Mouse (Mus musculus) right cerebral cortex, postnatal 14 days (tissue): ENCODE data around the gene Bfsp2.

Experiments used
- DNase-seq: peaks from one replicate; pipeline ENCODE4 v3.0.0; 2022

Gene Bfsp2

DNA sequence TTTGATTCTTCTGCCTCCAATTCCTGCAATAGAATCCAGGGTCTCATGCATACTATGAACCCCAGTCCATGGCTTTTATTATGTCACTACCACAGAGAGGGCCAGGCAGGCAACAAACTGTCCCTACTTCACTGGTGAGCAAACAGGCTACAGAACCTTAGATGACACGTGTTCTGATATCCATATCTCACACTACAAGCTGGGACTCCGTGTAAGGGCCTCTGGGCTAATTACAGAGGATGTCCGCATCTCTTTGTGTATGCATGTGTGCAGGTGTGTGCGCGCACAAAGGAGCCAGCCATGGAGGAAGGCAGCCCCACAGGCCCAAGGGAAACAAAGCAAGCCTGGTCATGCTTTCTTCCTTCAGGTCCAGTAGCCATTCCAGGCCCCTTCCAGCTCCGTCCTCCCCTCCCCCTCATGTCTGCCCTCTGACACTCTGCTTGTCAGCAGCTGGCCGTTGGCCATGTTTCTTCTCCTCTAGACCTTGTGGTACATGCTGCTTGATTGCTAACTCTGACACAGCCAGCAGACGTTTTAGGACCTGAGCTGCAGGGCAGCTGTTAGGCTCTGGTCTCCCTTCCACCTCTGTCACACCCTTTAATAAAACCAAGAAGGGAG is 492 bp upstream of the Bfsp2 start:
- DNase-seq, result no peak

DNA sequence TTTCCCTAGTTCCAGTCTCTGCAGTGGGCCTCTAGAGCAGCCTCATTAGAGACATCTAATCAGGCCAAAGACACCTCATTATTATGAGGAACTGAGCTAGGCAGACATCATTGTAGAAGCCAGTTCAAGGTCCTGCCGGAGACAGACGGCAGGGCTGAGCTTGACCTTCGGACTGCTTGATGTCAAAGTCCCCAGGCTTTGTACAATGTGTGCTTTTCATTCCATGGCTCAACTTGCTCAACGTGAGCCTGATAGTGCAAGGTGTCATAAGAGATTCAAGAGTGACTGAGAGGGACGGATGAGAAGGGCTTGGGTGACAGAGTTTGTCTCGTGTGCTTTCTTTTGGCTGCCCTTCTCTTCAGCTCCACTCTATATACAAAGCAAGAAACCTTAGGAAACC is 4.8 kb downstream of the Bfsp2 start:
- DNase-seq, result no peak

DNA sequence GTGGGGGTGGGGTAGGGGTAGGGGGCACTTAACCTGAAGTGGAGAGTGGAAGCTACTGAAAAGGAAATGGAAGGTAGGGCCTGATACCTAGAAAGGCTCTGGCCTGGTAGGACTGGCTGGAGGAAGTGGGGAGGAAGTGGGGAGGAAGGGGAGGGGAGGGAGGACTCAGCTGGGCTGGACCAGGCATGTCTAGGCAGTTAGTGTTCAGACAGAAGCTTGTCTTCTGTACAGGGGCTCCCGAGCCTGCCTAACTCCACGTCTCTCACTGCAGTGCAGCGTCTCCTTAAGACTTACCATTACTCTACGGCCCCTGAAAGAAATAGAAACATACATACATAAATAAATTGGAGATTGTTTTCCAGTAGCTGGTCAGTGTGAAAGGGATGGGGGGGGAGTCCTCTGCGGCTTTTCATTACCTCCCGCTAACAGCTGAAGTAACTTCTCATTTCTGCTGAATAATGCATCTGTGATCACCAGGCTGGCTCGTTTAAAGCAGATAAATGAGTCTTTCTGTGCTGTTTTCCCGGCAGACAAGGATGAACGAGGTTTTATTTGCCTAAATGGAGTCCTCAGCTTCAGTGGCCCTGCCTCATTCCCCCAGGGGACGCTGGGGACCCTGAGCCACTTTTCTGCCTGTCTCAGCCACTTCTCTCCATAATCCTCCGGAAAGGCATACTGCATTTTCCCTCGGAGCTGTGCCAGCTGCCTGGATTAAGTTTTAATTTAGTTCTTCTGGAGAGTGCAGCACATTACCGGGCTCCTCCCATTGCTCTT is 6.1 kb downstream of the Bfsp2 start:
- DNase-seq, result no peak

DNA sequence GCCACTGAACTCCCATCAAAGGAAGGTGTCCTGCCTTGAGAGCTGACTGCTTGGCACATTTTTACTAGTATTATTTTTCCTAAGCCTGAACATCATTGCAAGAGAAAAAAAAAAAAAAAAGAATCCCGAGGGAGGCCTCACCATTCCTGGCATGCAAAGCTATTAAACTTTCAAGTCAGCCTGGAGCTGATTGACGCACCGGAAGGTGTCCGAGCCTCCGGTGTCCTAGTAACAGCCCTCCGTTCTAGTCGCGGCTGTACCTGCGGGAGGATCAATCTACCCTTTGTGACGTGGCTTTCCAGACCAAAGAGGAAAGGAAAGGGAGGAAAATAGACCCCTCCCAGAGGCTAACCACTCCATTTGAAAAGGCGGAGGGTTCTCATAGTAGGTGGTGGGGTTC is 8.4 kb downstream of the Bfsp2 start:
- no peak for DNase-seq

DNA sequence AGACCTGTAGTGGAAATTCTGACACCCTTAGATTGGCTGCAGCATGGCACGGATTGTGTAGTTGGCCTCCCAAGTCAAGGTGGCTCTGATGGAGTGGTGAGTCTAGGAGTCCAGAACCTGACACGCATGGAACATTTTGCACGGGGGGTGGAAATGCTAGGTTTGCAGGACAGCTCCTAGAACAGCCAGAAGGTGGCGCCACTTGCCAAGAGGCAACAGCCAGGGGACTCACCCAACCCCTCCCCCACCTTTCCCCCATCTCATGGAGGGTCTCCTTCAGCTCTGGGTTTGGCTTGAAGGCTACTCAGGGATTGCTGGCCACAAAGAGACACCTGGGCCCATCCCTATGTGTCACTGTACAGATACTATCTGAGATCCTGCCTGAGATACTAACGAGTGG is 10.7 kb downstream of the Bfsp2 start:
- DNase-seq, result peak; percentile 55

DNA sequence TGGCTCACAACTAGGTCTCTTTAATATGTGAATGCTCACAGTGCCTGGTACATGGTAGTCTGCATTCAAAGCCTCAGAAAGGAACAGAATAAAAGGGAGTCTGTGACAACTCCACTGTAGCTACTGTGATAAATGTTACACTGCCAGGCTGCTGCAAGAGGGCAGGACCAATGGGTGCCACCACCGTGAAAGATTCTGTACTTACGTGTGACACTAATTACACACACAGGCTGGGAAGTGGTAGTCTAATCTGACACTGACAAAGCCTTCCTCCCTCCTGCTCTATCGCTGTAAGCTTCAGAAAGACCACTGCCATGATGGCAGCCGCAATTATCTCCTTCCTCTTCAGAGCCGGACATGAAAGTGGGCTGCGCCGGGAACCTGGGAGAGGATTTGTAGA is 11.3 kb downstream of the Bfsp2 start:
- no peak for DNase-seq

DNA sequence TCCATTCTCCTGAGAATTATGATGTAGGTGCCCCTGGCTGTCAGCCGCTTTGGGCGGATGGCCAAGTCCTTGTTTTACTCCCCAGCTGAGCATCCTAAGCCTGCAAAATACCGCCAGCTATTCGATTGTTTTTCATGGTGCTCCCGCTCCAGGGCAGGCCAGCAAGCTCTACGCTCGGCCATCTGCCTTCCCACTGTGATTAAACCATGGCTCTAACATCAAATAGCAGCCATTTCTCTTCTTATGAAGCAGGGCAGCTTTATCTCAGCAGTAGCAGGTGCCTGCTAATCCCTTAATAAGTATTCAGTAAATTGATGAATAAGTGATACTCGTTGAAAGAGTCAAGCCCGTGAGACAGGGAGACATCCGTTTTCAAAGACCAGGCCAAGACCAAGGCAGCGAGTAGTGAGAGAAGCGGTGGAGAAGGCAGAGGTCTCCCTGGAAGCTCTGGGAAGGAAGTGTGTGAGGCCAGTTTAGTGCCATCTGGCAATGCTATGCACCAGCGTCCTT is 14.5 kb downstream of the Bfsp2 start:
- no peak for DNase-seq

DNA sequence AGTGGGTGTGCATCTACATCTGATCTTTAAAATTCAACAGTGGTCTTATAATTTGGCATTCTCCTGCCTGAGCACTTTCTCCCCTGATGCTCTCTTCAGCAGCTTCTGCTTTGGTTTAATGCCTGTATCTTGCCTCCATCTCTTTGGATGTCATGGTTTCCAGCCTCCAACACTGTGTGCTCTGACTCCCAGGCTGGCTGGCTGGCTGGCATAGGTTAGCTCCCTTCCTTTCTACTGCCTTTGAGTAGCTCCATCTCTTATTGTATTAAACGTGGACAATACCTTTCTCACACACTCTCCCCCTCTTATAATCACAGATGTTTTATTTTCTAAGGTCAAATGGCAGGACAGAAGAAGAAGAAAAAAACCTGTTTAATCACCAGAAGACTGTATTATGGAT is 14.9 kb downstream of the Bfsp2 start:
- DNase-seq, result no peak

DNA sequence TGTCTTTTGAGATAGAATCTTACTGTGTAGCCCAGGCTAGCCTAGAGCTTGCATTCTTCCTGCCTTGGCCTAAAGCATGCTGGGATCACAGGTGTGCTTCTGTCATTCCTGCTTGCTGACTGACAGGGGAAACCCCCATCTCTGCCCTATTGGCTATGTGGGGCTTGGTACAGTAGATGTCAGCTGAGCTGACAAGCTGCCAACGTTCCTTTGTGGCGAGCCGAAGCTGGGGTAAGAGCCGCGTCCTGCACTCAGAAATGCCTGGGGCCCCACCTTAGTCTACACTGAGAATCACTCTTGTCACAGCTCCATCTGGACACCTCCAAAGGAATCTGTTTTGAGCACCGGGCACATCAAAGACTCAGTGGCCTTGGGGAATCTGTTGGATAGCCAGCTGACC is 16.4 kb downstream of the Bfsp2 start:
- no peak for DNase-seq

DNA sequence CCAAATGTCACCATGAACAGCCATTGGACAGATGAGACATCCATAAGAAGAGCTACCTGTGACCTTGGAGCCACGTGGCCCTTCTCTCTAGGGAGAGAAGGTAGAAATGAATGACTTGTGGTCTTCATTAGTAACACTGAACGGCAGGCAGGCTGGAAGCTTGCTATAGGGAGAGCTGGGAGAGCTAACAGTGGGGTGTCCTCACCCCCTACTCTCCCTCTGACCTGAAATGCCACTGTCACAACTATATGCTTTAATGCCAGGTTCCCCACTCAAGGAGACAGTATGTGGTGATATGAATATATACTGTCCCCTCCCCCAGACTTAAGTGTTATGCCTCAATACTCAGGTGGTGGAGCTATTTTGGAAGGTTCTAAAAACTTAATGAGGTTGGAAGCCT is 20.4 kb downstream of the Bfsp2 start:
- no peak for DNase-seq

DNA sequence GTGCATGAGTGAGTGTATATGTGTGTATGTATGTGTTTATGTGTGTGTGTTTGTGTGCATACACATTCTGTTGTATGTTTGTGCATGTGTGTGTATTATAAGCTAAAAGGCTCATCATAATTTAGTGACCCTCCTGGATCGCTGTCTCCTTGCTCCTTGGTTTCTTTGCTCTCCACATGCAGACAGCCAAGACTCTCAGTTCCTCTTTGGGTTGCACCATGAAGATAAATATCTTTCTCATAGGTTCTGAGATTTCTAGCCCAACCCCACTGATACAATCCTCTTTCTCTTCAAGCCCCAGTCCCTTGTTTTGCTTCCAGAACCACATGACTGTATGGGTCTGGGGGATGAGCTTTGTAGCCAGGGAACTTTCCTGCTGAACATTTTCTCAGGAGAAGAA is 20.9 kb downstream of the Bfsp2 start:
- DNase-seq, result no peak

DNA sequence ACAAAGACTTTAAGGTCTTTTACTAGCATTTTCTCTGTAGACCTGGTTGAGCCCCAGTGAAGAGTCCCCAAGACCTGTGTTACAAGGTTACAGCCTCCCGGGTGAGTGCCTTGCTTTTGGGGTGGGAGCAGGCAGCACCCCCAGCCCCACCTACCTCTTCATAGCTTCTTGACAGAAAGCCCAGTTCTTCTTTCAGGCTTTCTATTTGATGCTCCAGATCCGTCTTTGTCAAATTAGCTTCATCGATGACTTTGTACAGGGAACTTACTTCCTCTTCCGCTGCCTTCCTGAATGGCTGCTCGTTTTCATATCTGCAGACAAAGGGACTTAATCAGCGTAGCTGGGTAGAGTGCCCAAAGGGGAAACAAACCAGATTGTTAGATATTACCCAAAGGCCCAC is 30.6 kb downstream of the Bfsp2 start:
- no peak for DNase-seq

DNA sequence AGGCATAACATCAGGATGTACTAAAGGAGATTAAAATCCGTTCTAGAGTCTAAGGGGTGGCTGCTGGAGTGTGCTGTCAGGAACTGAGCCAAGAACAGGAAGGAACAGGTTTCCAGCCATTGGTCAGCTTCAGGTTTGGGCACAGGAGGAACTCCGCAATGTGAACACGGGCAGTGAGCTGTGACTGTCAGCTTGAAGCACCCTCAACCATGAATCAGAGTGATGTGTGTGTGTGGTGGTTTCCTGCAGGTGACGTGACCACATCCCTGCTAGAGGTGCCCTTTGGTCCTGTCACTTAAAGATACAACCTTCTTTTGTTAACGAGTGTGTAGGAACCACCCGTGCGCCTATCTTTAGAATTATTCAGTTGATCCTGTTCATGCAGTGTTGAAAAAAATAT is 31.1 kb downstream of the Bfsp2 start:
- no peak for DNase-seq

DNA sequence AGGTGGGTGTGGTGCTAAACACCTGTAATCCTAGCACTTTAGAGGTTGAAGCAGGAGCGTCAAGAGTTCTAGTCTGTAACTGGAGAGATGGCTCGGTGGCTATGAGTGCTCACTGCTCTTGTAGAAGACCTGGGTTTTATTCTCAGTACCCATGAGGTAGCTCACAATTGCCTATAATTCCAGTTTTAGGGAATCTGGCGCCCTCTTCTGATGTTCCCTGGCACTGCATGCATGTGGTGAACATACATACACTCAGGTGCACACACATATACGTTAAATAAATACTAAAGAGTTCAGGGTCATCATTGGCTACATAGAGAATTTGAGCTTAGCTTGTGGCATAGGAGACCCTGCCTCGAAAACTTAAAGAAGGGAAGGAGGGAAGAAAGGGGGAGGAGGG is 35.6 kb downstream of the Bfsp2 start:
- no peak for DNase-seq

DNA sequence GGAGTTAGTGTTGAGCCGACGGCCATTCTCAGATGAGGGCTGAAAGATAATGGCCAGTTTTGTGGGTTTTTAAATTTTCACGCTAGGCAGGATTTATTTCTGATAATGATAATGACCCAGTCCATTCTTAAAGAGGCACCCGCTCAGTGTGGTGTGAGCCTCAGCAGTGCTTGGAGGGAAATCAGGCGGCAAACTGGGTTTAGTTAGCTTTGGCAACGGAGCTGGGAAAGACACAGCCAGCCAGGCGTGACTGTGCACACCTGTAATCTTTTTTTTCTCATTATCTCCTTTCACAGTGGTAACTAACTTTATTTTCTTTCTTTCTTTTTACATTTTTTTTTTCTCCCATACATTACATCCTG is 36.4 kb downstream of the Bfsp2 start:
- DNase-seq, result no peak

DNA sequence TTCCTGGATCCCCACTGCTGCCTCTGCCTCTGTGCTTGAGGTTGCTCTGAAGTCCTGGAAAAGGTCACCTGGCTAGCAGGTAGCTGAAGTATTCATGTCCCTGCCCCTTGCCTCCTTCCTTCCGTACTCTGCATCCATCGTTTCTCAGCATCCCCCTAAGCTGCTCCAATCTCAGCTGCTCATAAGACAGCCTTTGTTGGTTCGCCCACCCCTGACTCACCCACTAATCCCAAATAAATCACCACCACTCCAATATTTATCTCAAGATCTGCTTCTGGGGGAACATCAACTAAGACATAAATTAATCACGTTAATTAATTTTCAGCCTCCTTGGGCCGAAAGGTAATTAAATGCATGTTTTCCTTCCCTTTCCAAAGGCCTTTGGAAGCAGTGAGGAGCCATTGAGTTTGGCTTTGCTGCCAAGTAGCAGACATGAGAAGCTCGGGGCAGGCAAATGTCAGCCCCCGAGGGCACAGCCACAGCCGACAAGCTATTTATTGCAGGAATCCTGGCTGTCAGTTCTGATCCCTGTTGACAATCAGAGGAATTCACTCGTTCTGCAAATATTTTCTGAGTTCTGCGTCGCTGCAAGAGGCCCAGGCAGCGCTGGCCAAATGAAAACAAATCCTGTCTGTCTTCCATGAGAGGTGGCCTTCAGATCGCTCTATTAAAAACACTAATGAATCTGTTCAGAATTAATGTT is 36.9 kb downstream of the Bfsp2 start:
- DNase-seq, result no peak

DNA sequence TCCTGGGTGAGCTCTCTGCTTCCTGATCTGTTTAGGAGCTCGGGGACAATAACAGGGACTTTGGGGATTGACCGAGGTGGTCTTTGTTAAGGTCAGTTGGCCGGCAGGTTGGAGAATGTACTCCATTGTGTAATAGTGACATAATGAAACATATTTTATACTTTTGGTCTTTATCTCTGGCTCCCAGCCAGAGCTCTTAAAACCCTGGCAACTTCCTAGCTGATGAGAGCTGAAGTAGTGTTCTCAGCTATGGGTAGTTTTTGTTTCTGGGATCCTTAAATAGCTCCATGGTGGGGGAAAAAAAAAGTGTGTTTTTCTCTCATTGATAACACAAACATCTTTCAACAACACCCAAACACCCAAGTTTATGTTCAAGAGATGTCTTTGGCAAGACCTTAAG is 39.6 kb downstream of the Bfsp2 start:
- DNase-seq, result no peak

DNA sequence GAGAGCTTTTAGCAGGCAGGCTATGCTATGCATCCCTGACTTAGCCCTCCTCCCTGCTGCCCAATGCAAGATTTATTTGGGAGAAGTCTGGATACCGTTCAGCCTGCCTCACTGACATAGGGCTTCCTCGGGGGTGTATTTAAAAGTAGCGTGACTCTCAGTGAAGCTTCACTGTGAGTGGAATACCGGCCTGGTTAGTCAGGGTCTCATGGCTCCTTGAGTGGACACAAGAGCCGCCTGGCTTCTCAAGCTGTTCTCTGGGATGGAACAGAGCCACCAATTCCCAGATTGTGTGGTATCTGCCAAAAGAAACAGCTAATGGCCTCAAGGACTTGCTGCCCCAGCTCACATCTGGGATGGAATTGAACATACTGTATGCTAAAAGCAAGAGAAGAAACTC is 43.1 kb downstream of the Bfsp2 start:
- DNase-seq, result no peak

DNA sequence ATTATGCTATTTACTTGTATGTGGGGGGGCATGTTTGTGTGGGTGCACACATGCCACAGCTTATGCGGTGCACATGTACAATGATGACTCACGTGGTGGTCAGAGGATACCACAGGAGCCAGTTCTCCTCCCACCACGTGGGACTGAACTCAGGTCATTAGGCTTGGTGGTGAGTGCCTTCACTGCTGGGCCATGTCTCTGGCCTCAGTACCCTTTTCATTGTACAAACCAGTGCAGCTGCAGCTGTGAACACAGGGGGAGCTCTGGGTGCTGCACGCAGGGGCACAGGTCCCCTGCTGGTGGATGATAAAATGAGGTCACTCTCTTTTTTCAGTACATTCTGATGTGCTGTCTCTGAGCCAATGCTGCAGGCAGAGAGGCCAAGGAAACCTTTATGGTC is 46.1 kb downstream of the Bfsp2 start:
- DNase-seq, result no peak

DNA sequence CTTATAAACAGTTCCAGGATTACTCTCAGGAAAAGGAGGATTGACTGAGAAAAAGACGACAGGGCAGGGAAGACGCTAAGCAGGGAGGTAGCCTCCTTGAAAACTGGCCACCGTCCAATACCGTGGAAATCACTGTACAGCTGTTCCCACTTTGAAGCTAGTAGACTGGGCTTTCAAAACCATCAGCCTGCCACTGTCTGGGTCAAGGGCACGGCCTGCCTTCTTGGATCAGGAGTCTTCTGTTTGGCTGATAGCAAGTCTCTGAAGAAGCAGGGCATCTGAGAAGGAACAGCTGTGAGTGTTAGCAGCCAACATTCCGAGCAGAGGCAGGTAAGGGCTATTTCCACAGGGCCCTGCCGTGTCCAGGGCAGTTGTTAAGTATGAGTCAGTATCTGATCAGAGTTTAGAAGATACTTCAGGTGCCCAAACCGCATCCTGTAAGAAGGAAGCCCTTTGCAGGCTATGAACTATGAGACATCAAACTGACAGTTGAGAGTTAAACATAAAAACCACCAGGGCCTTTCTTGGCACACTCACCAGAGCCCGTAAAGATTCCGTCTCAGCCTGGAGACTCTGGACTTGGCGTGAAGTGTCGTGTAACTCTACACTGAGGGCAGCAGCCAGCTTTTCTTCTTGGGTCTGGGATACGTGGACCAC is 48.0 kb downstream of the Bfsp2 start:
- peak; percentile 19 for DNase-seq

DNA sequence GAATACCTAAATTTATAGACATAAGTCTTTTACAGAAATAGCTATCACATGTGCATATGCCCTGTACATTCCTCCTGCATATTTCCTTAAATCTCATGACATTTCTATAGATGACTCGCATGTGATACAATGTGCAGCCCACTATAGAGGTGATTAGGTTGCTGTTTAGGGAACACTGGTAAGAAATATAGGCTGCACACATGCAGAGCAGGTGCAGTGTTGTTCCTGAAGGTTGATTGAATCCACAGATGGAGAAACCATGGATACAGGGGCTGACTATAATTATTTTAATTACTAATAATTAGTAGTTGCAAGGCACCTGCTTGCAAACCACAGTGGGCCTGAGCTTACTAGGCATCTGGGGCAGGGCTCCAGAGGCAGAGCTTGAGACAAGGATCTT is 48.5 kb downstream of the Bfsp2 start:
- no peak for DNase-seq

DNA sequence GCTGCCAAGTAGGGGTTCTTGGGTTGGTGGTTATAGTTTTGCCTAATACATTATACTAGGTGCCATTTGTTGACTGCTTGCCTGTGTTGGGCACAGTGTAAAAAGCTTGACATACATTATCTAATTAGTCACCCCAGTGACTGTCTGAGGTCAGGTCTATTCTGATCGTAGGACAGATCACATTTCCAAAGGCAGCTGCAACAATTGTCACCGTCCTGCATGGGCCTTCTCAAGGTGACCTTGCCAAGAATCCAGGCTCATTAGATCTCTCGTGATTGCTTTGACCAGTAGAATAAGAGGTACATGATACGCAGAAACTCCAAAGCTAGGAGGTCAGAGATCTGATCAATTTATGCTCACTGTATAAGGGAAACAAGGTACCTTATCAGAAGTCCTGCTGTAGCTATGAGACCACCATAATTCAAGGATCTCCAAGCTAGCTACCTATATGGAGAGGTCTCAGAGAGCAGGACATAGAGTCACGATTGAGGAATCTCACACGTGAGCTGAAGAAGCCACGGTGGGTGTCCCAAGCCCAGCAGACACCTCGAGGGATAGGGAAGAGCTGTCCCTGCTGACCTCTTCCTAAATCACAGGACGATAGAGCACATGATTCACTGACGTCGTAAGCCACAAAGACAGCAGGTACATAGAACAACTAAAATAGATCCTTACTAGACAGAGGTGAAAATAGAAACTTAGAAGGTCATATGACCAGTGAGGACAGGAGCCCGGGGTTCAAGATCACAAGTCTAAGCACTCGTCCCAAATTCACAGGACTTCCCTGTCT is 49.6 kb downstream of the Bfsp2 start:
- no peak for DNase-seq

DNA sequence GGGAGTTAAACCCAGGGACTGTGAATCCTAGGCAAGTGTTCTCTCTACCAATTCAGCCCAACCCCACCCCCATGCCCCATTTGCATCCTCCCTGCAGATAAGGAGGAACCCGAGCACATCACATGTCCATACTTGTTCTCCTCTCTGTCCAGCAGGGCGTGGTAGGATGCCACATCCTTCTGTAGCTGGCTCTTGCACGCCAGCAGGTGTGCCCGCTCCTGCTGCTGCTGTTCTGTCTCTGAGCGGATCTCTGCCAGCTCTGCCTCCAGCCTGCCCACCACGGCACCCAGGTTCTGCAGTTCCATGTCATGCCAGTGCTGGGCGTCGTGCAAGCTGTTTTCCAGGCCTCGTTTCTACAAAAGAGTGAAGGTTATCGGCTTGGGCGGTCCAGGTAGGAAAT is 53.8 kb downstream of the Bfsp2 start:
- peak; percentile 14 for DNase-seq
